Mouse (Mus musculus) liver, adult 2 months (tissue): ENCODE data around the gene Bod1l.

Source experiments
- CTCF ChIP-seq: fragments of 200-500 bp; IDR thresholded peaks from 2 replicates; pipeline ENCODE4 v1.5.1; 2011; ENCODE audit warnings: low read depth, low read length, control low read depth
- POLR2A ChIP-seq: fragments of 200-500 bp; IDR thresholded peaks from 2 replicates; pipeline ENCODE4 v1.6.1; 2011; ENCODE audit warnings: low read length, control low read depth; ENCODE audit not compliant: insufficient read depth; ENCODE audit errors: extremely low read depth

DNA sequence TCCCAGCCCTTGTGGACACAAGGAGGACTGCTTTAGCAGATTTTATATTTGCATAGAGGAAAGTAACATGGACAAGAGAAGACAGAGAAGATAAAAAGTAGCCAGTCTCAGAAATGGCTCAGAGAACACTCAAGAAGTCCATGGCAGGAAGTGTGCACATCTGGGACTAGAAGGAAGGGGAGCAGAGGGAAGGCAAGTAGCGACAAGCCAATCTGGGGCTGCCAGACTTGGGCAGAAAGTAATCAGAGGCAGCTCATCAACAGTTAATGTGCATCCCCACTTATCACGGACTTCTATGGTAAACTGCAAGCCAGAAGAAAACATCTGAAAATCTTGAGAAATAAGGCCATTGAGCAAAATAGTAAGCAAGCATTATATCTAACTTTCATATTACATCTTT lies 39.5 kb downstream of the Bod1l start:
- no peak for TF ChIP-seq CTCF
- TF ChIP-seq POLR2A, result no peak
